In genomic region chr17:78211881-78212280, GRCm38 (mm10) we compare ENCODE assay signal across 23 mouse cellular contexts. TPM values are rescaled to one million over a fixed set of nuclear protein-coding genes. Genes with fewer than 3 reads are reported as not detected.
DNase-seq lines count a peak whose midpoint lies in the region; ATAC-seq and TF ChIP-seq lines count a peak whose summit lies in the region.
"Had no signal": no experiment of that assay in that cellular context is flagged by ENCODE, and none has a peak within 500 bp of the region (broad histone marks: within the 10 kb centered on the region; RNA-seq: fewer than 3 reads in every experiment).

No protein-coding gene starts in this region.

- DNase-seq in gastrocnemius, adult 2 months, result no peak
- DNase-seq in gastrocnemius, postnatal 25 days, result no peak
- DNase-seq in kidney, adult 2 months, result no peak
- peak; percentile 43 for DNase-seq in forelimb bud, embryonic 11.5 days (ENCODE audit: low read depth, low spot score)
- DNase-seq in spleen, adult 12 weeks (ENCODE audit: low spot score), result no peak
- DNase-seq: adrenal gland, adult 2 months; adrenal gland, postnatal 10 days; adrenal gland, postnatal 25 days; cerebellum, adult 11 months; cerebellum, adult 18-20 months; cerebellum, adult 8-10 months; cerebellum, adult 9-11 months; cerebellum, postnatal 25 days had no signal

- no peak overlapping the region for H3K9ac ChIP-seq in kidney, embryonic 16.5 days (replicated peaks; ENCODE audit: low read length)
- H3K9ac ChIP-seq: embryonic facial prominence, embryonic 12.5 days; embryonic facial prominence, embryonic 15.5 days; forebrain, embryonic 12.5 days had no signal

- H3K27me3 ChIP-seq in kidney, adult 2 months (replicated peaks; ENCODE audit: control insufficient read depth, insufficient read depth, low read length), result no peaks in the 10 kb centered on the region
- no peaks in the 10 kb centered on the region for H3K27me3 ChIP-seq in kidney, embryonic 16.5 days (ENCODE audit: insufficient read depth, low read length)
- H3K27me3 ChIP-seq: embryonic facial prominence, embryonic 12.5 days; embryonic facial prominence, embryonic 15.5 days; forebrain, embryonic 12.5 days had no signal

- H3K4me1 ChIP-seq in kidney, adult 2 months (ENCODE audit: control insufficient read depth, insufficient read depth, low read length), result peaks cover 53% of the 10 kb centered on the region
- peaks cover 52% of the 10 kb centered on the region for H3K4me1 ChIP-seq in kidney, embryonic 16.5 days (ENCODE audit: insufficient read depth, low read length)

- no peaks in the 10 kb centered on the region for H3K9me3 ChIP-seq in kidney, embryonic 16.5 days (ENCODE audit: low read length)
- H3K9me3 ChIP-seq: embryonic facial prominence, embryonic 12.5 days; embryonic facial prominence, embryonic 15.5 days; forebrain, embryonic 10.5 days; forebrain, embryonic 12.5 days had no signal

- ATAC-seq in kidney, embryonic 16.5 days (ENCODE audit: low FRiP score, low TSS enrichment), result no peak
- ATAC-seq in monocyte, adult 5-6 weeks (replicated peaks; ENCODE audit: insufficient number of reproducible peaks, low FRiP score, low TSS enrichment, poor library complexity, severe bottlenecking), result no peak
- ATAC-seq: forebrain, embryonic 14.5 days; forebrain, embryonic 16.5 days had no signal

- intact Hi-C loops in gastrocnemius, adult 2 months (cut with DNase I), result loop anchor here (5.0 kb wide), 2 partner anchors 35 to 225 kb away; no protein-coding TSS in a partner anchor

- no peak overlapping the region for H3K4me2 ChIP-seq in kidney, embryonic 16.5 days (replicated peaks; ENCODE audit: low read depth, low read length)
- H3K4me2 ChIP-seq: embryonic facial prominence, embryonic 12.5 days; embryonic facial prominence, embryonic 15.5 days; forebrain, embryonic 12.5 days had no signal

- peak overlapping the region; percentile 71 for H3K27ac ChIP-seq in gastrocnemius, adult 2 months
- 0 out of 2 replicates have a peak overlapping the region, but pooled peaks have one; percentile 17 for H3K27ac ChIP-seq in kidney, adult 2 months (ENCODE audit: insufficient read depth, low read depth, low read length)
- no peak overlapping the region for H3K27ac ChIP-seq in kidney, embryonic 16.5 days (ENCODE audit: low read length)
- H3K27ac ChIP-seq: embryonic facial prominence, embryonic 12.5 days; embryonic facial prominence, embryonic 15.5 days; forebrain, embryonic 10.5 days; forebrain, embryonic 12.5 days had no signal

- 70% methylated on average over 5 of the region's 5 CpGs for WGBS in kidney, adult 2 months
- 58% methylated on average over 5 of the region's 5 CpGs for WGBS in kidney, embryonic 16.5 days

- no peak overlapping the region; the same call in 1 of the 2 replicates for H3K4me3 ChIP-seq in gastrocnemius, adult 2 months
- no peak overlapping the region for H3K4me3 ChIP-seq in kidney, adult 2 months (ENCODE audit: insufficient read depth, low read depth, low read length)
- H3K4me3 ChIP-seq in kidney, embryonic 16.5 days (ENCODE audit: low read length), result no peak overlapping the region
- H3K4me3 ChIP-seq: embryonic facial prominence, embryonic 12.5 days; embryonic facial prominence, embryonic 15.5 days; erythroblast, embryonic 14.5 days; forebrain, embryonic 10.5 days; forebrain, embryonic 12.5 days had no signal

- H3K36me3 ChIP-seq in kidney, adult 2 months (ENCODE audit: control insufficient read depth, insufficient read depth, low read length), result no peaks in the 10 kb centered on the region
- H3K36me3 ChIP-seq in kidney, embryonic 16.5 days (ENCODE audit: insufficient read depth, low read length), result no peaks in the 10 kb centered on the region
- H3K36me3 ChIP-seq: embryonic facial prominence, embryonic 12.5 days; embryonic facial prominence, embryonic 15.5 days; forebrain, embryonic 12.5 days had no signal

- TF ChIP-seq POLR2A in kidney, adult 2 months (IDR thresholded peaks at IDR 0.05; ENCODE audit: low read depth, low read length), result no peak

- TF ChIP-seq CTCF in gastrocnemius, adult 2 months (IDR thresholded peaks at IDR 0.05), result no peak
- TF ChIP-seq CTCF in kidney, adult 2 months (conservative IDR thresholded peaks at IDR 0.05; ENCODE audit: insufficient read depth, insufficient read length, low read depth, low read length), result no peak

RNA-seq across cellular contexts. Expression of gene Crim1, which starts 11.8 kb away (rescaled TPM):
- total RNA-seq in gastrocnemius, adult 2 months (2021), result 10 to 100 TPM; 37.5 to 46.3 TPM
- total RNA-seq in gastrocnemius, postnatal 25 days (2021), result 10 to 100 TPM; 22.1 to 22.9 TPM
- polyA plus RNA-seq in kidney, adult 2 months (2012; rRNA removed), result 54.2 and 64.9 TPM in 2 replicates
- 5.3 and 5.4 TPM in 2 replicates for polyA plus RNA-seq in kidney, embryonic 16.5 days (2015; fragmentation: Nextera tagmentation; extraction: Ambion mirVana)
- total RNA-seq in monocyte, adult 5-6 weeks (2017), result 8.2 to 23.1 TPM (median 10.1 TPM) in 3 replicates
- total RNA-seq: MEL had no signal
